Mouse (Mus musculus) heart, postnatal 0 days (tissue): ENCODE results near the gene Unc5cl. TPM values are rescaled to one million over a fixed set of nuclear protein-coding genes. Genes with fewer than 3 reads are reported as not detected.
"Not testable (repeated sequence)": the region's sequence is repeated elsewhere in the genome, so short reads cannot be mapped to it uniquely, and the experiment has no call there.

Experiments used
- ATAC-seq: fragments of 200-750 bp; cut with Nextera tagmentation; 2 replicates; pipeline ENCODE4 v1.8.0; 2017; ENCODE audit warnings: low read depth, moderate number of reproducible peaks, moderate library complexity; ENCODE audit not compliant: insufficient read depth
- DNase-seq: peaks from one replicate; pipeline ENCODE4 v3.0.0-alpha.2; 2016; ENCODE audit warnings: low spot score
- H3K27ac ChIP-seq: fragments of 300-500 bp; sonication (generic); 2 replicates; pipeline ENCODE4 v1.5.1; 2014; ENCODE audit warnings: low read depth, mild to moderate bottlenecking
- H3K27me3 ChIP-seq: fragments of 300-500 bp; sonication (generic); 2 replicates; pipeline ENCODE4 v1.6.1; 2014; ENCODE audit warnings: low read length, mixed read lengths; ENCODE audit not compliant: control insufficient read depth, insufficient read depth
- H3K36me3 ChIP-seq: fragments of 300-500 bp; sonication (generic); replicated peaks from 2 replicates; pipeline ENCODE4 v1.6.1; 2014; ENCODE audit warnings: low read length, mixed read lengths; ENCODE audit not compliant: control insufficient read depth, insufficient read depth
- H3K4me1 ChIP-seq: fragments of 300-500 bp; sonication (generic); 2 replicates; pipeline ENCODE4 v1.6.1; 2014; ENCODE audit warnings: antibody characterized with exemption; ENCODE audit not compliant: control insufficient read depth, insufficient read depth
- H3K4me2 ChIP-seq: fragments of 300-500 bp; sonication (generic); 2 replicates; pipeline ENCODE4 v1.6.1; 2014; ENCODE audit warnings: low read depth, mild to moderate bottlenecking, low read length, moderate library complexity
- H3K4me3 ChIP-seq: fragments of 300-500 bp; sonication (generic); 2 replicates; pipeline ENCODE4 v1.5.1; 2014; ENCODE audit warnings: low read depth, low read length
- H3K9ac ChIP-seq: fragments of 300-500 bp; sonication (generic); replicated peaks from 2 replicates; pipeline ENCODE4 v1.6.1; 2014; ENCODE audit warnings: low read depth, low read length, mixed read lengths
- H3K9me3 ChIP-seq: fragments of 300-500 bp; sonication (generic); replicated peaks from 2 replicates; pipeline ENCODE4 v1.6.1; 2016; ENCODE audit warnings: low read length; ENCODE audit not compliant: control insufficient read depth
- CTCF ChIP-seq: IDR thresholded peaks from 2 replicates; pipeline ENCODE4 v1.5.1; 2016; ENCODE audit warnings: antibody characterized with exemption, control low read depth, low read depth
- EP300 ChIP-seq: IDR thresholded peaks from 2 replicates; pipeline ENCODE4 v1.6.1; 2016; ENCODE audit warnings: antibody characterized with exemption, low read depth
- WGBS: fragments of 180-500 bp; shearing (Covaris S2); extraction: QIAGEN DNeasy Blood & Tissue Kit; methylation state at CpG from one replicate; pipeline ENCODE4 v1.1.7; 2014; 5-methylcytosine and 5-hydroxymethylcytosine counted together
- polyA plus RNA-seq: library from polyadenylated mRNA; unstranded; fragments of >200 nt; fragmentation: Nextera tagmentation; extraction: Ambion mirVana; gene quantifications from 2 replicates; pipeline ENCODE4 v1.2.1, GENCODE M21; 2015
- total RNA-seq: library from RNA; depleted of rRNA; stranded (reverse); fragments of >200 nt; gene quantifications from 2 replicates; pipeline ENCODE4 v1.2.3, GENCODE M21; 2014; ENCODE audit warnings: low replicate concordance

The Unc5cl gene
- total and polyA plus RNA-seq, 2 experiments from 2014 or later = not detected

GRCm38 (mm10) chr17:48462096-48462495 is 7.4 kb downstream of the Unc5cl start:
- H3K9me3 ChIP-seq = no peaks in the 10 kb centered on the region
- WGBS = 91% methylated on average over 13 of the region's 13 CpGs

GRCm38 (mm10) chr17:48463391-48463790 is 8.7 kb downstream of the Unc5cl start:
- H3K27me3 ChIP-seq = no peaks in the 10 kb centered on the region
- H3K27ac ChIP-seq = no peak overlapping the region
- no peak overlapping the region for H3K9ac ChIP-seq
- H3K4me3 ChIP-seq = no peak overlapping the region
- TF ChIP-seq CTCF (no peak), EP300 (no peak)
- DNase-seq = no peak
- H3K4me1 ChIP-seq = no peaks in the 10 kb centered on the region
- no peak for ATAC-seq
- WGBS = 91% methylated on average over 4 of the region's 4 CpGs
- H3K4me2 ChIP-seq = no peak overlapping the region
- H3K9me3 ChIP-seq = no peaks in the 10 kb centered on the region
- no peaks in the 10 kb centered on the region for H3K36me3 ChIP-seq

More at GRCm38 (mm10) chr17:48462096-48462495, 7.4 kb downstream of the Unc5cl start:
- H3K4me2 ChIP-seq = no peak overlapping the region
- no peak overlapping the region for H3K4me3 ChIP-seq
- TF ChIP-seq EP300 (no peak), CTCF (no peak)
- H3K27ac ChIP-seq = no peak overlapping the region
- ATAC-seq (no peak), DNase-seq (no peak)
- H3K27me3 ChIP-seq = no peaks in the 10 kb centered on the region
- no peaks in the 10 kb centered on the region for H3K4me1 ChIP-seq
- H3K36me3 ChIP-seq = no peaks in the 10 kb centered on the region
- no peak overlapping the region for H3K9ac ChIP-seq

DNA sequence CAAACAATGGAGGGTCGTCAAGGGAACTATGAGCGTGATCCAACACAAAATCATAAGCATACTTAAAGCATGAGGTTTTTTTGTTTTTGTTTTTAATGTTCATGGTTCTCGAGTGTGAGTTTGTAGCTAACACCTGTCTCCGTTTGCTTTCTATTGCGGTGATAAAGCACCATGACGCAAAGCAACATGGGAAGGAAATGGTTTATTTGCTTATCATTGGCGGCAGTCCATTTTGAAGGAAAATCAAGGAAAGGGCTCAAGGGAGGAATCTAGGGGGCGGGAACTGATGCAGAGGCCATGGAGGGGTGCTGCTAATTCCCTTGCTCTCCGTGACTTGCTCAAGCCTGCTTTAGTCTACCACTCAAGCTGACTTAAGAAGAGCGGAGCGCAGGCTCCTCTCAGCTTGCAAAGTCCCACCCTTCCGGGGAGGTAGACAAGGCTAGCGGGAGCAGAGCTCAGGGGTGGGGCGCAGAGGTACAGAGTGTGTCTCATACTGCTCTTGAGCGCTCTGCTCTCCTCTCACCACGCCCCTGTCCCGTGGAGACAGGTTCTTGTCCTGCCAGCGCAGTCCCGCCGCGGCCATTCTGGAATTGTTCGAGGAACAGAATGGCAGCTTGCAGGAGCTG is 12.2 kb downstream of the Unc5cl start:
- H3K9ac ChIP-seq = no peak overlapping the region
- H3K4me2 ChIP-seq = peak overlapping the region; percentile 37
- no peak overlapping the region for H3K27ac ChIP-seq
- peak overlapping the region; percentile 28 for H3K4me3 ChIP-seq
- ATAC-seq = 0 out of 2 replicates have a peak, but pooled peaks have one; percentile 14
- H3K36me3 ChIP-seq = no peaks in the 10 kb centered on the region
- no peak for DNase-seq
- 20% methylated on average over 22 of the region's 22 CpGs for WGBS
- H3K9me3 ChIP-seq = no peaks in the 10 kb centered on the region
- TF ChIP-seq CTCF (no peak), EP300 (no peak)
- no peaks in the 10 kb centered on the region; the same call in 1 of the 2 replicates for H3K27me3 ChIP-seq
- H3K4me1 ChIP-seq = no peaks in the 10 kb centered on the region

DNA sequence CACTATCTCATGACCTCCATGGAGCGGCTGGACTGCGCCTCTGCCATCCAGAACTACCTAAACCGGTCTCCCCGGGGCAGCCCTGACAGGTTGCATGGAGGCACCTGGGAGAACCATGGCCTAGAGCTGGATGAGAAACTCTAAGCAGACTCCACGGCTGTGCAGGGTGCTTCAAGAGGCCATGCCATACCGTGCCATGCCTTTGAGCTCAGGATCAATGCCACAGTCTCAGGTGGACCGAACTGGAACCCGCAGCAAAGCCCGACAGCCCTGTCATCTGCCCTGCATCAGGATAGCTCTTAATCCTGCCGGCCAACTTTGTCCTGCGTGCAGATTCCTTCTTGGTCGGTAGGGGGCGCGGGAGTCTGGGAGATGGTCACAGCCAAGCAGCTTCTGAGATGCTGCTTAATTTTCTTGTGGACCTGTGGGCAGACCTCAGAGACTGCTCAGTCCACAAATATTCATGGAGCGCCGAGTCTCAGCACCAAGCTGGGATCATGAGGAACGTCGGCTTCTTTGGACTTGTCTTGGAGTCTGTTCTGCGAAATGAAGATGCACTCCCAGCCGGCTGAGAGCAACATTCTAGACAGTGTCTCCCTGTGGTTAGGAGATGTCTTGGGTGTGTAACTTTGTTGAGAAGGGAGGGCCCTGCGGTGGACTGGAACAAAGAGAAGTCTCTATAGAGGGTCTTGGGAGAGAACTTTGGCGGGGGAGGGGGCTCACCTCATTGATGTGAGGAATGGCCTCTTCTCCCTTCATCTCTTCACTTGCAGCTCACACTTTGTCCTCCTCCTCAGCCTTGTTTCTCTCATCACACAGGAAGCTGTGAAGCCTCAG is 12.9 kb downstream of the Unc5cl start:
- peak; percentile 65 for DNase-seq
- Histone ChIP-seq H3K4me2 (peak overlapping the region; percentile 37), H3K4me3 (peak overlapping the region; percentile 28), H3K9me3 (no peaks in the 10 kb centered on the region), H3K27me3 (no peaks in the 10 kb centered on the region; the same call in 1 of the 2 replicates), H3K9ac (no peak overlapping the region), H3K27ac (no peak overlapping the region), H3K4me1 (no peaks in the 10 kb centered on the region), H3K36me3 (no peaks in the 10 kb centered on the region)
- TF ChIP-seq CTCF = peak; percentile 94
- no peak for TF ChIP-seq EP300
- WGBS = 5% methylated on average over 22 of the region's 22 CpGs
- peak; percentile 64 for ATAC-seq

- H3K27me3 ChIP-seq, H3K27ac ChIP-seq, H3K9me3 ChIP-seq, H3K9ac ChIP-seq, H3K4me2 ChIP-seq, H3K4me3 ChIP-seq, DNase-seq, H3K36me3 ChIP-seq, H3K4me1 ChIP-seq, ATAC-seq: not testable (repeated sequence)
- 62% methylated on average over 6 of the region's 6 CpGs for WGBS
These were observed 19.6 kb downstream of the Unc5cl start for GRCm38 (mm10) chr17:48474282-48474681.
